Mouse (Mus musculus): Measurements from ENCODE around the gene Lif. TPM values are rescaled to one million over a fixed set of nuclear protein-coding genes. Genes with fewer than 3 reads are reported as not detected.

Gene Lif
- polyA plus RNA-seq, 1 experiment from 2014 or later = not detected

DNA sequence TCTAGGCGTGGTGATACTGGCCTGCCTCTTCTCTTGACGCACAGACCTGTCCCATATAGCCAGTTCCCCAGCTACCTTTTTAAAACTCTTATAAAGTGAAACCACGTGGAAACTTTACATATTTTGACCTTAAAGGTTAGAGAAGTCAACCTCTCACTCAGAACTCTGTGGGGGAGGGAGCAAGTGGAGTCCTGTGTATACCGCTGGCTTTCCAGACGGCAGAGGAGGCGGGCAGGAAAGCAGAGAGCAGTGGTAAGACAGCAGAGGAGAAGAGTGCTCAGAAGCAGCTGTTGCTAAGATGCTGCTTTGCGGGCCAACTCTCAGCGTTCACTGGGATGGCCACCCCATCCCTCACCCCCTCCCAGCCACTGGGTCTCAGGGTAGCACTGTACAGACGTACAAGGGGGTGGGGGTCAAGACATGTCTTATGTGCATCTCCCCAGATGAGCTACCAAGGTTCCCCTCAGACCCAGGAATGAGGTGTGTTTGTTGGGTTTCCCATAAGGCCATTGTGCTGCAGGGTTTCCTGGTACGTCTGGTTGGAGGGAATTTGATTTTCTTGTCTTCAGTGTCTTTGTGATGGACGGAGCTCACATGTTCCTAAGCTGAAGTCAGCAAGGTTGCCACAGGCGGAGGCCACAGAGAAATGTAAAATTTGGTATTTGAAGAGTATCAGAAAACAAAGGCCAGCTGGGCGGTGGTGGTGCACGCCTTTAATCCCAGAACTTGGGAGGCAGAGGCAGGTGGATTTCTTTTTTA is 10.0 kb upstream of the Lif start:
- Histone ChIP-seq H3K4me3 (replicated peaks) (no peak overlapping the region), H3K27ac (no peak overlapping the region), H3K27me3 (no peaks in the 10 kb centered on the region), H3K4me2 (no peak overlapping the region), H3K4me1 (replicated peaks) (peaks cover 33% of the 10 kb centered on the region), H3K9ac (no peak overlapping the region), H3K36me3 (no peaks in the 10 kb centered on the region), H3K9me3 (replicated peaks) (no peaks in the 10 kb centered on the region)
- ATAC-seq (ENCODE audit: low read depth) = no peak
- no peak for DNase-seq
- 74% methylated on average over 14 of the region's 14 CpGs for WGBS (ENCODE audit: insufficient replicate concordance)

DNA sequence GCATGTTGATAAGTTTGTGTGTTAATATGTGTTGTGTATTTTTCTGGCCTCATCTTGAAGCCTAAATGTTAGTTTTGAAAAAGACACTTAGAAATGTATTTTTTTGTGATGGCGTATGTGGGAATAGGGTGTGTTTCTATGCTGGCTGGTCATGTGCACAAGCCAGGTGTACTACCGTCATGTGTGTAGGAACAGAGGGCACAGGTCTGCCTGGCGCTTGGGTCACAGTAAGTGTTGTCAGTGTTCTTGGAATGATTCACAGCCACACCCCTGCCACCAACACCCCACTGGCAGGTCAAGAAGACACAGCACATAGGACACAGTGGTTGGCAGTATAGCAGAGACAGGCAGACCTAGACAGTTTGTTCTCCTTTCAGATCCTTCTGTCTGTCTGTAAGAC is 8.2 kb upstream of the Lif start:
- peaks cover 33% of the 10 kb centered on the region for H3K4me1 ChIP-seq (replicated peaks)
- DNase-seq = no peak
- no peaks in the 10 kb centered on the region for H3K9me3 ChIP-seq (replicated peaks)
- no peak overlapping the region for H3K9ac ChIP-seq
- 85% methylated on average over 3 of the region's 3 CpGs for WGBS (ENCODE audit: insufficient replicate concordance)
- no peak overlapping the region for H3K4me3 ChIP-seq (replicated peaks)
- H3K27ac ChIP-seq = no peak overlapping the region
- H3K27me3 ChIP-seq = no peaks in the 10 kb centered on the region
- no peak for ATAC-seq (ENCODE audit: low read depth)
- H3K4me2 ChIP-seq = no peak overlapping the region
- no peaks in the 10 kb centered on the region for H3K36me3 ChIP-seq

DNA sequence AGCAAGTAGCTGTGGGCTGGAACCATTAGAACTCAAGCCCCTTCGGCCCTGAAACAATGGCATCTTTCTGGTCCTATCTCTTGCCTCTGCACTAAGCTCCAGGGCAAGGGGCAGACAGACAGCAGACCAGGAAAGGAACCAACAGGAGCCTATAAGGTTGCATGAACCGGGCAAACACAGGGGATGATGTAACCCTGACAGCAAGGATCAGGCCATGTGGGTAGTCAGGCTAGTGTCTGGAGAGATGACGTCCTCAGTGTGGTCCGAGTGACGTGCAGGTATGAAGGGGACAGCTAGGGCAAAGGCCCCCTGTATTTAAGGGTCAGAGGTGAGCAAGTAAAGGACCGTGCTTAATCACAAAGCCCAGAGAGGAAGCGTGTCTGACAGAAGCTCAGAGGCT is 7.1 kb upstream of the Lif start:
- no peak overlapping the region for H3K9ac ChIP-seq
- ATAC-seq (ENCODE audit: low read depth) = peak; percentile 65
- WGBS (ENCODE audit: insufficient replicate concordance) = 58% methylated on average over 7 of the region's 7 CpGs
- no peak overlapping the region for H3K4me3 ChIP-seq (replicated peaks)
- no peak overlapping the region for H3K4me2 ChIP-seq
- peaks cover 25% of the 10 kb centered on the region for H3K4me1 ChIP-seq (replicated peaks)
- no peaks in the 10 kb centered on the region for H3K36me3 ChIP-seq
- H3K9me3 ChIP-seq (replicated peaks) = no peaks in the 10 kb centered on the region
- no peaks in the 10 kb centered on the region for H3K27me3 ChIP-seq
- DNase-seq = no peak
- H3K27ac ChIP-seq = no peak overlapping the region

- ATAC-seq (ENCODE audit: low read depth) = no peak
- no peaks in the 10 kb centered on the region for H3K27me3 ChIP-seq
- no peaks in the 10 kb centered on the region for H3K9me3 ChIP-seq (replicated peaks)
- no peaks in the 10 kb centered on the region for H3K36me3 ChIP-seq
- H3K9ac ChIP-seq = no peak overlapping the region
- H3K4me2 ChIP-seq = no peak overlapping the region
- WGBS (ENCODE audit: insufficient replicate concordance) = 48% methylated on average over 3 of the region's 3 CpGs
- no peak for DNase-seq
- peaks cover 14% of the 10 kb centered on the region for H3K4me1 ChIP-seq (replicated peaks)
- no peak overlapping the region for H3K4me3 ChIP-seq (replicated peaks)
- H3K27ac ChIP-seq = no peak overlapping the region
Measured at GRCm38 (mm10) chr11:4251376-4251775, 6.0 kb upstream of the Lif start.

GRCm38 (mm10) chr11:4252886-4253285 is 4.5 kb upstream of the Lif start:
- ATAC-seq (ENCODE audit: low read depth) (no peak), DNase-seq (no peak)
- H3K9me3 ChIP-seq (replicated peaks) = no peaks in the 10 kb centered on the region
- no peak overlapping the region for H3K27ac ChIP-seq
- H3K27me3 ChIP-seq = no peaks in the 10 kb centered on the region
- no peak overlapping the region for H3K4me3 ChIP-seq (replicated peaks)
- H3K4me2 ChIP-seq = no peak overlapping the region
- no peaks in the 10 kb centered on the region for H3K36me3 ChIP-seq
- H3K9ac ChIP-seq = no peak overlapping the region
- peaks cover 17% of the 10 kb centered on the region for H3K4me1 ChIP-seq (replicated peaks)
- WGBS (ENCODE audit: insufficient replicate concordance) = 64% methylated on average over 2 of the region's 2 CpGs

DNA sequence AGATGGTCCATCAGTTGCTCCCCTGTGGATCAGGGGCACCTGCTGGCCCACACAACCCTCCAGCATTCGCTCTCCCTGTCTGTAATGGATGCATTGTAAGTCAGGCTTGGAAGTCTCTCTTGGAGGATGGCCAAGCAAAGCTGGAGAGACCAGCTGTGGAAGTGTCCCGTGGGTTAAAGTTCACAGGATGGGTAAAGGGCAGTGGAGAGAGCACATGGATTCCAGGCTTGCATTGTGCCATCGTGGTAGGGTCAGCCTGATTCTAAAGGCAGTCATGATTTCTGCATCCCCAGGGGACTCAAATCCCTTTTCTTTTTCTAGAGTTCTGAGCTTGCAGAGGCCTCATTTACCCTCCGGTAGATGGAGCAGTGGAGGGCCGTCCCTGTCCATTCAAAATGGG is 399 bp downstream of the Lif start:
- no peak overlapping the region for H3K27ac ChIP-seq
- ATAC-seq (ENCODE audit: low read depth) = no peak
- H3K9ac ChIP-seq = no peak overlapping the region
- H3K4me2 ChIP-seq = no peak overlapping the region
- WGBS (ENCODE audit: insufficient replicate concordance) = 62% methylated on average over 5 of the region's 5 CpGs
- H3K27me3 ChIP-seq = 0 out of 2 replicates have a peak, but pooled peaks cover 3% of the 10 kb centered on the region
- DNase-seq = no peak
- no peaks in the 10 kb centered on the region for H3K9me3 ChIP-seq (replicated peaks)
- peaks cover 35% of the 10 kb centered on the region for H3K4me1 ChIP-seq (replicated peaks)
- no peak overlapping the region for H3K4me3 ChIP-seq (replicated peaks)
- no peaks in the 10 kb centered on the region for H3K36me3 ChIP-seq

- no peak overlapping the region for H3K4me3 ChIP-seq (replicated peaks)
- no peak overlapping the region for H3K9ac ChIP-seq
- H3K9me3 ChIP-seq (replicated peaks) = no peaks in the 10 kb centered on the region
- peaks cover 41% of the 10 kb centered on the region for H3K4me1 ChIP-seq (replicated peaks)
- ATAC-seq (ENCODE audit: low read depth) (peak; percentile 61), DNase-seq (peak; percentile 67)
- no peaks in the 10 kb centered on the region for H3K36me3 ChIP-seq
- 0% methylated on average over 7 of the region's 7 CpGs for WGBS (ENCODE audit: insufficient replicate concordance)
- H3K27me3 ChIP-seq = peaks cover 10% of the 10 kb centered on the region
- H3K4me2 ChIP-seq = peak overlapping the region; percentile 34
- H3K27ac ChIP-seq = no peak overlapping the region
Measured at GRCm38 (mm10) chr11:4258657-4259082, 1.3 kb downstream of the Lif start.

- Histone ChIP-seq H3K27ac (no peak overlapping the region), H3K4me3 (replicated peaks) (no peak overlapping the region), H3K27me3 (peaks cover 29% of the 10 kb centered on the region), H3K4me2 (peak overlapping the region; percentile 38), H3K9me3 (replicated peaks) (no peaks in the 10 kb centered on the region), H3K4me1 (replicated peaks) (peaks cover 42% of the 10 kb centered on the region), H3K36me3 (no peaks in the 10 kb centered on the region), H3K9ac (no peak overlapping the region)
- 13% methylated on average over 14 of the region's 14 CpGs for WGBS (ENCODE audit: insufficient replicate concordance)
- ATAC-seq (ENCODE audit: low read depth) (no peak), DNase-seq (no peak)
Measured at GRCm38 (mm10) chr11:4260463-4261187, 3.3 kb downstream of the Lif start.

DNA sequence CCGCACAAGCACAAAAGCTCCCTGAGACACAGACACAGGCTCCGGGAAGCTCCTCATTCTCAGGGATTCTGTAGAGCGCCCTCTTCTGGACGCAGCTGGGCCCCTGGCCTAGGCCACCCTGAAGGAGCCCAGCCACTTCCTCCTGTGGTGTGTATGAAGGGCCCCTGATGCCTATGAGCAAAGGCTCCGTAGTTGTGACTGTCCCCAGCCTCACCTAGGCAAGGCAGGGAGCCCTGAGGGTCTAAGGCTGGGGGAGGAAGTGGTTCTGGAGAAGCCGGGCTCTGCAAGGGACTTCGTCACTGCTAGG is 3.8 kb downstream of the Lif start:
- peaks cover 45% of the 10 kb centered on the region for H3K4me1 ChIP-seq (replicated peaks)
- H3K27me3 ChIP-seq = peaks cover 34% of the 10 kb centered on the region
- no peaks in the 10 kb centered on the region for H3K36me3 ChIP-seq
- H3K4me3 ChIP-seq (replicated peaks) = no peak overlapping the region
- no peak overlapping the region for H3K27ac ChIP-seq
- H3K4me2 ChIP-seq = no peak overlapping the region; the same call in 1 of the 2 replicates
- ATAC-seq (ENCODE audit: low read depth) (no peak), DNase-seq (peak; percentile 48)
- H3K9me3 ChIP-seq (replicated peaks) = no peaks in the 10 kb centered on the region
- H3K9ac ChIP-seq = no peak overlapping the region
- WGBS (ENCODE audit: insufficient replicate concordance) = 26% methylated on average over 7 of the region's 7 CpGs

- DNase-seq = no peak
Measured at GRCm38 (mm10) chr11:4261969-4262368, 4.6 kb downstream of the Lif start.

GRCm38 (mm10) chr11:4262847-4263246 is 5.5 kb downstream of the Lif start:
- Histone ChIP-seq H3K27ac (no peak overlapping the region), H3K4me1 (replicated peaks) (peaks cover 50% of the 10 kb centered on the region), H3K9ac (no peak overlapping the region)

More at GRCm38 (mm10) chr11:4261969-4262368, 4.6 kb downstream of the Lif start:
- H3K9me3 ChIP-seq (replicated peaks) = no peaks in the 10 kb centered on the region
- no peak overlapping the region for H3K27ac ChIP-seq
- H3K4me3 ChIP-seq (replicated peaks) = no peak overlapping the region
- H3K27me3 ChIP-seq = peaks cover 42% of the 10 kb centered on the region
- no peak overlapping the region for H3K4me2 ChIP-seq
- no peak overlapping the region for H3K9ac ChIP-seq
- peaks cover 52% of the 10 kb centered on the region for H3K4me1 ChIP-seq (replicated peaks)
- 47% methylated on average over 5 of the region's 5 CpGs for WGBS (ENCODE audit: insufficient replicate concordance)
- ATAC-seq (ENCODE audit: low read depth) = no peak
- no peaks in the 10 kb centered on the region for H3K36me3 ChIP-seq

GRCm38 (mm10) chr11:4263296-4263695 is 5.9 kb downstream of the Lif start:
- Histone ChIP-seq H3K4me3 (replicated peaks) (no peak overlapping the region), H3K27ac (no peak overlapping the region), H3K4me2 (no peak overlapping the region), H3K36me3 (no peaks in the 10 kb centered on the region), H3K4me1 (replicated peaks) (peaks cover 46% of the 10 kb centered on the region), H3K9ac (no peak overlapping the region), H3K27me3 (peaks cover 56% of the 10 kb centered on the region), H3K9me3 (replicated peaks) (no peaks in the 10 kb centered on the region)
- no peak for ATAC-seq (ENCODE audit: low read depth)
- WGBS (ENCODE audit: insufficient replicate concordance) = 27% methylated on average over 1 of the region's 1 CpGs
- DNase-seq = no peak

More at GRCm38 (mm10) chr11:4262847-4263246, 5.5 kb downstream of the Lif start:
- no peak overlapping the region for H3K4me3 ChIP-seq (replicated peaks)
- no peaks in the 10 kb centered on the region for H3K36me3 ChIP-seq
- no peaks in the 10 kb centered on the region for H3K9me3 ChIP-seq (replicated peaks)
- DNase-seq = no peak
- no peak for ATAC-seq (ENCODE audit: low read depth)
- WGBS (ENCODE audit: insufficient replicate concordance) = 13% methylated on average over 6 of the region's 7 CpGs
- no peak overlapping the region for H3K4me2 ChIP-seq
- H3K27me3 ChIP-seq = peaks cover 51% of the 10 kb centered on the region

All from liver, embryonic 13.5 days (tissue).